Mouse (Mus musculus): ENCODE data around the gene Pi4ka.

GRCm38 (mm10) chr16:17409046-17409445 is 2.9 kb upstream of the Pi4ka start:
- no peak for TF ChIP-seq USF1 (IDR thresholded peaks at IDR 0.05; ENCODE audit: low read depth, low read length)
- TF ChIP-seq SIN3A (IDR thresholded peaks at IDR 0.05; ENCODE audit: low read length) = peak; percentile 92
- no peak for TF ChIP-seq UBTF (IDR thresholded peaks at IDR 0.05; ENCODE audit: low read depth, low read length)
- no peak for TF ChIP-seq CTCF (conservative IDR thresholded peaks at IDR 0.05 in 1 of 2, IDR thresholded peaks at IDR 0.05 in 1 of 2; ENCODE audit: low read depth in 2 of 2, low read length in 2 of 2)
- peak; percentile 70 for TF ChIP-seq MEF2A (IDR thresholded peaks at IDR 0.05; ENCODE audit: borderline replicate concordance, low read depth, low read length)

Measured in CH12.LX (cell line).